Mouse (Mus musculus) midbrain, postnatal 0 days (tissue): ENCODE results near the gene Actl6b. TPM values are rescaled to one million over a fixed set of nuclear protein-coding genes. Genes with fewer than 3 reads are reported as not detected.

Source experiments
- ATAC-seq: fragments of 200-750 bp; cut with Nextera tagmentation; 2 replicates; pipeline ENCODE4 v1.8.0; 2017; ENCODE audit warnings: moderate number of reproducible peaks, mild to moderate bottlenecking, moderate TSS enrichment, moderate library complexity; ENCODE audit not compliant: low FRiP score
- DNase-seq: peaks from one replicate; pipeline ENCODE4 v3.0.0-alpha.2; 2015; ENCODE audit warnings: low spot score
- H3K27ac ChIP-seq: fragments of 300-500 bp; sonication (generic); 2 replicates; pipeline ENCODE4 v1.5.1; 2014; ENCODE audit warnings: low read depth, mild to moderate bottlenecking, low read length, mixed read lengths
- H3K27me3 ChIP-seq: fragments of 300-500 bp; sonication (generic); 2 replicates; pipeline ENCODE4 v1.6.1; 2014; ENCODE audit warnings: low read length, control low read depth, mixed read lengths; ENCODE audit not compliant: insufficient read depth
- H3K36me3 ChIP-seq: fragments of 300-500 bp; sonication (generic); 2 replicates; pipeline ENCODE4 v1.6.1; 2014; ENCODE audit warnings: low read length, control low read depth, mixed read lengths; ENCODE audit not compliant: insufficient read depth
- H3K4me1 ChIP-seq: fragments of 300-500 bp; sonication (generic); 2 replicates; pipeline ENCODE4 v1.6.1; 2014; ENCODE audit warnings: mild to moderate bottlenecking, control low read depth, antibody characterized with exemption, low read length, mixed read lengths; ENCODE audit not compliant: insufficient read depth
- H3K4me2 ChIP-seq: fragments of 300-500 bp; sonication (generic); 2 replicates; pipeline ENCODE4 v1.6.1; 2014; ENCODE audit warnings: low read depth, mild to moderate bottlenecking, low read length, mixed read lengths; ENCODE audit not compliant: poor library complexity, severe bottlenecking
- H3K4me3 ChIP-seq: fragments of 300-500 bp; sonication (generic); 2 replicates; pipeline ENCODE4 v1.5.1; 2014; ENCODE audit warnings: low read depth, mild to moderate bottlenecking, low read length, moderate library complexity
- H3K9ac ChIP-seq: fragments of 300-500 bp; sonication (generic); replicated peaks from 2 replicates; pipeline ENCODE4 v1.6.1; 2014; ENCODE audit warnings: mild to moderate bottlenecking, low read length, moderate library complexity, mixed read lengths; ENCODE audit not compliant: poor library complexity, severe bottlenecking
- H3K9me3 ChIP-seq: fragments of 300-500 bp; sonication (generic); 2 replicates; pipeline ENCODE4 v1.6.1; 2016; ENCODE audit warnings: low read length, control low read depth
- CTCF ChIP-seq: IDR thresholded peaks from 2 replicates; pipeline ENCODE4 v1.5.1; 2016; ENCODE audit warnings: antibody characterized with exemption, mild to moderate bottlenecking
- WGBS: fragments of 180-500 bp; shearing (Covaris S2); extraction: QIAGEN DNeasy Blood & Tissue Kit; methylation state at CpG from one replicate; pipeline ENCODE4 v1.1.7; 2014; 5-methylcytosine and 5-hydroxymethylcytosine counted together
- polyA plus RNA-seq: library from polyadenylated mRNA; unstranded; fragments of >200 nt; fragmentation: Nextera tagmentation; extraction: Ambion mirVana; gene quantifications from 2 replicates; pipeline ENCODE4 v1.2.1, GENCODE M21; 2015
- total RNA-seq: library from RNA; depleted of rRNA; stranded (reverse); fragments of >200 nt; gene quantifications from 2 replicates; pipeline ENCODE4 v1.2.3, GENCODE M21; 2014

The Actl6b gene
- total and polyA plus RNA-seq, 2 experiments from 2014 or later: 248 to 264 TPM

DNA sequence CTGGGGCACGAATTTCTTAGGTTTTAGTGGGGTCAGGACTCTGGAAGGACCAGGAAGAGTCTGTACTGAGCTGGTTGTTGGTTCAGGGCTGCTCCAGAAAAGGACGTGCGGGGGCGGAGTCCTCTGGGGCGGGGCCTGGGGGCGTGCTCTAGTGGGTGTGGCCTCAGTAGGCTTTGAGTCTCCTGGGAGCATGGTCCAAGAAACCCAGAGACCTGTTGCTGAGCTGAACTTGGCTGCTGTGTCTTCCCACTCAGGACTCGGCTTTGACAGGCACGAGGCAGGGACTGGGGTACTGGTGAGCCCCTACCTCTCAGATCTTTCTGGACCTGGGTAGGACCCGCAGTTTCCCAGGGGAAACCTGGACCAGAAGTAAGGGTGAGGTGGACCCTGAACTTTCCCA, 16.3 kb downstream of the Actl6b start, which contains the start of gene Tfr2:
TSS of gene Tfr2 (plus strand) at position 176 of the 400 bp plus-strand sequence.
- no peak within 1 kb of the TSS for H3K27ac ChIP-seq
- DNase-seq (no peak), ATAC-seq (no peak)
- no peaks in the 10 kb centered on the region for H3K9me3 ChIP-seq
- no peak within 1 kb of the TSS for H3K9ac ChIP-seq
- H3K4me3 ChIP-seq: no peak within 1 kb of the TSS
- no peak for TF ChIP-seq CTCF
- H3K4me1 ChIP-seq: no peaks in the 10 kb centered on the region
- peaks cover 23% of the 10 kb centered on the region for H3K36me3 ChIP-seq
- no peak within 1 kb of the TSS for H3K4me2 ChIP-seq
- WGBS: 36% methylated on average over 9 of the region's 9 CpGs
- no peaks in the 10 kb centered on the region for H3K27me3 ChIP-seq

GRCm38 (mm10) chr5:137570181-137570580, 16.9 kb downstream of the Actl6b start:
- H3K4me3 ChIP-seq: no peak overlapping the region
- WGBS: 47% methylated on average over 7 of the region's 7 CpGs
- ATAC-seq: no peak

GRCm38 (mm10) chr5:137570691-137571586, 17.6 kb downstream of the Actl6b start:
- no peaks in the 10 kb centered on the region for H3K4me1 ChIP-seq
- ATAC-seq: peak; percentile 36; the same call in 1 of the 2 replicates
- no peak for TF ChIP-seq CTCF
- H3K4me3 ChIP-seq: no peak overlapping the region
- H3K9ac ChIP-seq: no peak overlapping the region
- H3K27ac ChIP-seq: no peak overlapping the region
- DNase-seq: no peak
- 87% methylated on average over 17 of the region's 17 CpGs for WGBS
- no peaks in the 10 kb centered on the region for H3K9me3 ChIP-seq
- H3K36me3 ChIP-seq: peaks cover 15% of the 10 kb centered on the region
- H3K4me2 ChIP-seq: no peak overlapping the region
- H3K27me3 ChIP-seq: no peaks in the 10 kb centered on the region

More at GRCm38 (mm10) chr5:137570181-137570580, 16.9 kb downstream of the Actl6b start:
- Histone ChIP-seq H3K27ac (no peak overlapping the region), H3K9me3 (no peaks in the 10 kb centered on the region), H3K27me3 (no peaks in the 10 kb centered on the region), H3K36me3 (peaks cover 21% of the 10 kb centered on the region), H3K4me1 (no peaks in the 10 kb centered on the region), H3K4me2 (no peak overlapping the region), H3K9ac (no peak overlapping the region)
- DNase-seq: no peak
- TF ChIP-seq CTCF: no peak

DNA sequence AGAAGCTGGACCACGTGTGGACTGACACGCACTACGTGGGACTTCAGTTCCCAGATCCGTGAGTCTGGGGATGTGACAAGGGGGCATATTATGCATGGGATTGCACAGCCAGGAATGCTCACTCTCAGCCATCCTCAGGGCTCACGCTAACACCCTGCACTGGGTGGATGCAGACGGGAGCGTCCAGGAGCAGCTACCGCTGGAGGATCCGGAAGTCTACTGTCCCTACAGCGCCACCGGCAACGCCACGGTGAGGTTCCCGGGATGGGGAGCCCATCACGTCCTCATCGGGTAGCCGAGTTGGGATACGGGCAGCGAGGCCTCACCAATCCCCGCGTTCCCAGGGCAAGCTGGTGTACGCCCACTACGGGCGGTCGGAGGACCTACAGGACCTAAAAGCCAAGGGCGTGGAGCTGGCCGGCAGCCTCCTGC, 21.2 kb downstream of the Actl6b start:
- ATAC-seq (peak; percentile 44), DNase-seq (peak; percentile 38)
- Histone ChIP-seq H3K27me3 (no peaks in the 10 kb centered on the region), H3K9me3 (no peaks in the 10 kb centered on the region), H3K4me1 (no peaks in the 10 kb centered on the region), H3K9ac (peak overlapping the region; percentile 39; the same call in 1 of the 2 replicates), H3K36me3 (no peaks in the 10 kb centered on the region), H3K27ac (0 out of 2 replicates have a peak overlapping the region, but pooled peaks have one; percentile 3), H3K4me3 (peak overlapping the region; percentile 29), H3K4me2 (peak overlapping the region; percentile 49)
- peak; percentile 51 for TF ChIP-seq CTCF
- WGBS: 11% methylated on average over 27 of the region's 27 CpGs

- Histone ChIP-seq H3K4me1 (no peaks in the 10 kb centered on the region), H3K9ac (no peak overlapping the region), H3K9me3 (no peaks in the 10 kb centered on the region), H3K36me3 (no peaks in the 10 kb centered on the region), H3K27ac (no peak overlapping the region), H3K27me3 (no peaks in the 10 kb centered on the region), H3K4me2 (no peak overlapping the region), H3K4me3 (no peak overlapping the region)
- no peak for TF ChIP-seq CTCF
- DNase-seq: no peak
- ATAC-seq: no peak
- WGBS: 82% methylated on average over 6 of the region's 6 CpGs
Measured at GRCm38 (mm10) chr5:137580246-137580645, 26.9 kb downstream of the Actl6b start.

DNA sequence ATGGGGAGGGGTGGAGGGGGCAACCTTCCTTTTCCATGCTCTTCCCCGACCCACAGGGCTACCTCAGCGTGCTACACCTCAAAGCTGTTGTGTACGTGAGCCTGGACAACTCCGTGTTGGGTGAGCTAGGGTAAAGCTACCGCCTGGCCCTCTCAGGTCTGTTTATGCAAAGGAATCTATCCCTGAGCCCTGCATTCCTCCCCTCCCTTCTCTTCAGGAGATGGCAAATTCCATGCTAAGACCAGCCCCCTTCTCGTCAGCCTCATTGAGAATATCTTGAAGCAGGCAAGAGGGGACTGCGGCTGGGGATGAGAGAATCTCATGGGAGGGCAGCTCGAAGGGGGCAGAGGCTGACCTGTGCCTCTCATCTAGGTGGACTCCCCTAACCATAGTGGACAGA, 29.4 kb downstream of the Actl6b start:
- ATAC-seq: peak; percentile 15; the same call in 1 of the 2 replicates
- Histone ChIP-seq H3K9ac (peak overlapping the region; percentile 64; the same call in 1 of the 2 replicates), H3K9me3 (0 out of 2 replicates have a peak, but pooled peaks cover 2% of the 10 kb centered on the region), H3K4me1 (no peaks in the 10 kb centered on the region), H3K27ac (peak overlapping the region; percentile 84), H3K4me3 (peak overlapping the region; percentile 34; the same call in 1 of the 2 replicates), H3K27me3 (no peaks in the 10 kb centered on the region), H3K4me2 (peak overlapping the region; percentile 53), H3K36me3 (no peaks in the 10 kb centered on the region)
- no peak for TF ChIP-seq CTCF
- no peak for DNase-seq
- 46% methylated on average over 8 of the region's 8 CpGs for WGBS
